Comparison of ENCODE assay signal across 24 mouse cellular contexts in genomic region chr14:105272539-105272938, GRCm38 (mm10). TPM values are rescaled to one million over a fixed set of nuclear protein-coding genes. Genes with fewer than 3 reads are reported as not detected.
DNase-seq lines count a peak whose midpoint lies in the region; ATAC-seq and TF ChIP-seq lines count a peak whose summit lies in the region.
"Had no signal": no experiment of that assay in that cellular context is flagged by ENCODE, and none has a peak within 500 bp of the region (broad histone marks: within the 10 kb centered on the region; RNA-seq: fewer than 3 reads in every experiment).

No protein-coding gene starts in this region.

- H3K36me3 ChIP-seq in lung, postnatal 0 days (ENCODE audit: insufficient read depth, low read length): no peaks in the 10 kb centered on the region
- H3K36me3 ChIP-seq: heart, embryonic 12.5 days; heart, embryonic 15.5 days; hindbrain, embryonic 10.5 days; hindbrain, embryonic 13.5 days had no signal

- H3K4me2 ChIP-seq in lung, postnatal 0 days (replicated peaks; ENCODE audit: low read depth, low read length): no peak overlapping the region
- H3K4me2 ChIP-seq: forebrain, embryonic 13.5 days; heart, embryonic 12.5 days; heart, embryonic 15.5 days; hindbrain, embryonic 13.5 days had no signal

- no peaks in the 10 kb centered on the region for H3K27me3 ChIP-seq in lung, postnatal 0 days (replicated peaks; ENCODE audit: insufficient read depth, low read length)
- H3K27me3 ChIP-seq: forebrain, embryonic 13.5 days; heart, embryonic 12.5 days; heart, embryonic 15.5 days; hindbrain, embryonic 13.5 days; Patski had no signal

- no peak overlapping the region for H3K9ac ChIP-seq in lung, postnatal 0 days (replicated peaks; ENCODE audit: low read depth)
- H3K9ac ChIP-seq: forebrain, embryonic 13.5 days; heart, embryonic 12.5 days; heart, embryonic 15.5 days; hindbrain, embryonic 13.5 days had no signal

- no peak for TF ChIP-seq POLR2A in lung, adult 2 months (IDR thresholded peaks at IDR 0.05; ENCODE audit: borderline replicate concordance, extremely low read depth, low read depth, low read length)

- no peak for DNase-seq in frontal cortex, postnatal 10 days (ENCODE audit: low spot score in 2 of 2)
- peak; percentile 15 for DNase-seq in lung, postnatal 0 days (ENCODE audit: low spot score)
- no peak for DNase-seq in lung, adult 2 months
- DNase-seq in NIH3T3 (ENCODE audit: low read depth): peak; percentile 14
- DNase-seq in kidney, postnatal 36 days: no peak
- DNase-seq: adrenal gland, adult 2 months; adrenal gland, postnatal 14 days; cerebellum, adult 18-20 months; cerebellum, adult 9-10 months; cerebellum, postnatal 14 days; gastrocnemius, postnatal 25 days; heart, adult 18-20 months; heart, postnatal 10 days; heart, postnatal 36 days had no signal

- H3K4me3 ChIP-seq in lung, postnatal 0 days (ENCODE audit: low read depth, low read length): no peak overlapping the region
- no peak overlapping the region for H3K4me3 ChIP-seq in lung, adult 2 months (replicated peaks; ENCODE audit: extremely low read depth, low read depth, low read length)
- H3K4me3 ChIP-seq: forebrain, embryonic 10.5 days; forebrain, embryonic 13.5 days; heart, embryonic 12.5 days; heart, embryonic 15.5 days; hindbrain, embryonic 10.5 days; hindbrain, embryonic 13.5 days had no signal

- no peaks in the 10 kb centered on the region for H3K9me3 ChIP-seq in lung, postnatal 0 days (ENCODE audit: low read length)
- H3K9me3 ChIP-seq: forebrain, embryonic 10.5 days; forebrain, embryonic 13.5 days; heart, embryonic 12.5 days; heart, embryonic 15.5 days; hindbrain, embryonic 10.5 days; hindbrain, embryonic 13.5 days had no signal

- ATAC-seq in frontal cortex, adult (ENCODE audit: low TSS enrichment): peak; percentile 80
- ATAC-seq in lung, postnatal 0 days: no peak
- ATAC-seq: forebrain, embryonic 13.5 days; forebrain, embryonic 16.5 days; hindbrain, postnatal 0 days; Patski had no signal

- H3K27ac ChIP-seq in lung, postnatal 0 days (ENCODE audit: low read length): no peak overlapping the region
- H3K27ac ChIP-seq: forebrain, embryonic 10.5 days; forebrain, embryonic 13.5 days; heart, embryonic 15.5 days; hindbrain, embryonic 10.5 days; hindbrain, embryonic 13.5 days; hindbrain, postnatal 0 days had no signal

- TF ChIP-seq CTCF in lung, postnatal 0 days (IDR thresholded peaks at IDR 0.05): no peak
- no peak for TF ChIP-seq CTCF in lung, adult 2 months (IDR thresholded peaks at IDR 0.05; ENCODE audit: insufficient read depth, low read length)

- TF ChIP-seq EP300 in lung, postnatal 0 days (IDR thresholded peaks at IDR 0.05): no peak

- H3K4me1 ChIP-seq in lung, postnatal 0 days (ENCODE audit: insufficient read depth, low read depth, low read length): peaks cover 4% of the 10 kb centered on the region; the same call in 1 of the 2 replicates
- H3K4me1 ChIP-seq in lung, adult 2 months (ENCODE audit: control insufficient read depth, insufficient read depth, low read length): peaks cover 7% of the 10 kb centered on the region; the same call in 1 of the 2 replicates
- H3K4me1 ChIP-seq: forebrain, embryonic 13.5 days had no signal

- WGBS in lung, postnatal 0 days: 55% methylated on average over 4 of the region's 4 CpGs
- WGBS in lung, adult 2 months: 38% methylated on average over 4 of the region's 4 CpGs

RNA-seq across cellular contexts. Expression of gene Ndfip2, which starts 14.2 kb away (rescaled TPM):
- polyA plus RNA-seq in lung, postnatal 0 days (2015; fragmentation: Nextera tagmentation; extraction: Ambion mirVana): 76.7 and 81.0 TPM in 2 replicates
- 42.9 and 43.0 TPM in 2 replicates for polyA plus RNA-seq in lung, adult 2 months (2012; rRNA removed)

Comparison
In these comparisons a context has a peak if more than half of its experiments do, and no peak if none do; other contexts are left out.
1. DNase-seq: peak in lung, postnatal 0 days (single experiment) and NIH3T3 (single experiment); none in frontal cortex, postnatal 10 days (0 of 2), lung, adult 2 months (single experiment) and kidney, postnatal 36 days (0 of 2).